Mouse (Mus musculus) liver, adult 2 months (tissue): ENCODE results near the gene Psmd13. TPM values are rescaled to one million over a fixed set of nuclear protein-coding genes. Genes with fewer than 3 reads are reported as not detected.

Experiments
- DNase-seq: peaks from one replicate; pipeline ENCODE4 v3.0.0-alpha.2; 2011; ENCODE audit warnings: low read depth, low spot score; ENCODE audit errors: extremely low read depth
- H3K27ac ChIP-seq: fragments of 200-500 bp; replicated peaks from 2 replicates; pipeline ENCODE4 v1.5.1; 2012; ENCODE audit warnings: low read depth, mild to moderate bottlenecking, control low read depth, inconsistent platforms, low read length; ENCODE audit not compliant: insufficient read depth
- H3K27me3 ChIP-seq: fragments of 200-500 bp; 2 replicates; pipeline ENCODE4 v1.6.1; 2012; ENCODE audit warnings: mild to moderate bottlenecking, moderate library complexity, low read length, inconsistent platforms; ENCODE audit not compliant: control insufficient read depth, insufficient read depth
- H3K36me3 ChIP-seq: fragments of 200-500 bp; 2 replicates; pipeline ENCODE4 v1.6.1; 2012; ENCODE audit warnings: low read length, inconsistent platforms; ENCODE audit not compliant: control insufficient read depth, insufficient read depth
- H3K4me1 ChIP-seq: fragments of 200-500 bp; 2 replicates; pipeline ENCODE4 v1.6.1; 2011; ENCODE audit warnings: low read length; ENCODE audit not compliant: control insufficient read depth, insufficient read depth
- H3K4me3 ChIP-seq: fragments of 200-500 bp; 2 replicates; pipeline ENCODE4 v1.5.1; 2011; ENCODE audit warnings: low read depth, mild to moderate bottlenecking, control low read depth, low read length, moderate library complexity; ENCODE audit not compliant: insufficient read depth
- H3K79me2 ChIP-seq: fragments of 200-500 bp; 2 replicates; pipeline ENCODE4 v1.6.1; 2012; ENCODE audit warnings: inconsistent platforms, mild to moderate bottlenecking, low read length, moderate library complexity; ENCODE audit not compliant: control insufficient read depth, insufficient read depth
- H3K9ac ChIP-seq: fragments of 200-500 bp; 2 replicates; pipeline ENCODE4 v1.6.1; 2012; ENCODE audit warnings: low read depth, mild to moderate bottlenecking, control low read depth, inconsistent platforms, low read length
- CTCF ChIP-seq: fragments of 200-500 bp; IDR thresholded peaks from 2 replicates; pipeline ENCODE4 v1.5.1; 2011; ENCODE audit warnings: low read depth, low read length, control low read depth
- POLR2A ChIP-seq: fragments of 200-500 bp; IDR thresholded peaks from 2 replicates; pipeline ENCODE4 v1.6.1; 2011; ENCODE audit warnings: low read length, control low read depth; ENCODE audit not compliant: insufficient read depth; ENCODE audit errors: extremely low read depth
- WGBS: fragments of 180-500 bp; shearing (Covaris S2); methylation state at CpG from one replicate; pipeline ENCODE4 v1.1.7; 2018; 5-methylcytosine and 5-hydroxymethylcytosine counted together
- polyA plus RNA-seq: library from polyadenylated mRNA; depleted of rRNA; stranded (reverse); fragments of >200 nt; gene quantifications from 2 replicates; pipeline ENCODE4 v1.2.3, GENCODE M21; 2012
- total RNA-seq: library from RNA; depleted of rRNA; stranded (reverse); fragments of >200 nt; gene quantifications from 2 replicates; pipeline ENCODE4 v1.2.3, GENCODE M21; 2014

Gene Psmd13
- total and polyA plus RNA-seq, 2 experiments: 51.1 to 102 TPM

DNA sequence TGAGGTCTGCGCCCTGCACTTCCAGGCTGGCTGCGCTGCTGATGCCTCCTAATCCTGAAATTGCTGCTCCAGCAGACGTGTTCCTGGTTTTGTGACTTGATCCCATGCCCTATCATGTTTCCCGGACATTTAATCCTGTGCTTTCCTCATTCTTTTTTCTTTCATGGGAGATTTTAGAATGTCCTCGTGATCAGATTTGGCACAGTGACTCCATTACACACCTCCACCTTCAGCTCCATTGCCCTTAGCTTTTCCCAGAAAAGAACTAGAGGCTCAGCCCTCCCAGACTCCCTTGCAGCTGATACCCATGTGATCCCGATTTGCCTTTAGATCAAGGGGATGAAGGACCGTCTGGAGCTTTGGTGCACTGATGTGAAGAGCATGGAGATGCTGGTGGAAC lies 16.1 kb downstream of the Psmd13 start:
- H3K27me3 ChIP-seq: no peaks in the 10 kb centered on the region
- WGBS: 94% methylated on average over 7 of the region's 7 CpGs
- no peaks in the 10 kb centered on the region for H3K79me2 ChIP-seq
- H3K4me3 ChIP-seq: no peak overlapping the region
- H3K36me3 ChIP-seq: peaks cover 17% of the 10 kb centered on the region
- no peak for TF ChIP-seq CTCF
- no peak for DNase-seq
- H3K4me1 ChIP-seq: peaks cover 7% of the 10 kb centered on the region
- H3K9ac ChIP-seq: no peak overlapping the region
- no peak overlapping the region for H3K27ac ChIP-seq

DNA sequence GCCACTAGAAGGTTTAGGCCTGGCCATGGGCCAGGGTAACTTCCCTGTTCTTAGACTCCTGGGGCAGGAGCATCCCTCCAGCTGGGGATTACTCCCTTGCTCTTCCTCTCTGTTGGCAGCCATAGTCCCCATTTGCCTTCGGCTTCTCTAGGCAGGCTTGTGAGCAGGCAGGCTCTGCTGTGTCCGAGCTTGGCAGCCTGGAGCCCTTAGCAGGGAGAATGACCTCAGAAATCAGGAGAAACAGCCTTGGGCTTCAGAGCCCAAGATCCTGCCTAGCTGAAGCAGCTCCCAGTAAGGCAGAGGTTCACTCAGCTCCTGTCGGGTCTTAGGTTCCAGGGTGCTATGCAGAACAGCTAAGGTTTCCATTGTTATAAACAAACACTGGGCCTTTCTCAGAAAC lies 17.4 kb downstream of the Psmd13 start:
- Histone ChIP-seq H3K27ac (no peak overlapping the region), H3K36me3 (peaks cover 13% of the 10 kb centered on the region), H3K4me1 (peaks cover 10% of the 10 kb centered on the region), H3K27me3 (no peaks in the 10 kb centered on the region), H3K79me2 (no peaks in the 10 kb centered on the region), H3K4me3 (no peak overlapping the region), H3K9ac (no peak overlapping the region)
- no peak for DNase-seq
- TF ChIP-seq POLR2A (no peak), CTCF (no peak)
- WGBS: 53% methylated on average over 3 of the region's 3 CpGs

DNA sequence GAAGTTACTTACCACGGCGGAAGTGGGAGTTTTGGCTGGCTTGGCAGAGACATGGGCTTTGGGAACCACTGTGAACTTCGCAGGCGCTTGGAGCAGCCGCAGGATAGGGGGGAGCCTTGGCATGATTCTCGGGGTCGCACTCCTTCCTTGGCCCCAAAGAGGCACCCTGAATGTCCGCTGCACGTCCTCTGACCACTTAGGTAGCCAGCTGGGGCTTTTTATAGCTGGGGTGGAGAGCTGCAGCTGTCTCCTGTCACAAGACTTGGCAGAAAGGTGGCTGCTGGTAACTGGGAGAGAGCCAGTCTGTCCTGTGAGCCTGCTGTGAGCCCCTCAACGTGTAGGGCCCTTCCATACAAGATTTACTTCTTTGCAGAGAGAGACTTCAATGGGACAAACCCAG lies 18.5 kb downstream of the Psmd13 start, which contains the start of gene Cox8b:
Gene Cox8b (minus strand): TSS at position 227 of the 400 bp plus-strand sequence.
- no peak for DNase-seq
- TF ChIP-seq POLR2A (no peak), CTCF (no peak)
- Histone ChIP-seq H3K4me3 (no peak within 1 kb of the TSS), H3K9ac (no peak within 1 kb of the TSS), H3K27me3 (no peaks in the 10 kb centered on the region), H3K27ac (no peak within 1 kb of the TSS), H3K36me3 (peaks cover 9% of the 10 kb centered on the region; the same call in 1 of the 2 replicates), H3K4me1 (peaks cover 10% of the 10 kb centered on the region), H3K79me2 (no peaks in the 10 kb centered on the region)
- 76% methylated on average over 10 of the region's 10 CpGs for WGBS

DNA sequence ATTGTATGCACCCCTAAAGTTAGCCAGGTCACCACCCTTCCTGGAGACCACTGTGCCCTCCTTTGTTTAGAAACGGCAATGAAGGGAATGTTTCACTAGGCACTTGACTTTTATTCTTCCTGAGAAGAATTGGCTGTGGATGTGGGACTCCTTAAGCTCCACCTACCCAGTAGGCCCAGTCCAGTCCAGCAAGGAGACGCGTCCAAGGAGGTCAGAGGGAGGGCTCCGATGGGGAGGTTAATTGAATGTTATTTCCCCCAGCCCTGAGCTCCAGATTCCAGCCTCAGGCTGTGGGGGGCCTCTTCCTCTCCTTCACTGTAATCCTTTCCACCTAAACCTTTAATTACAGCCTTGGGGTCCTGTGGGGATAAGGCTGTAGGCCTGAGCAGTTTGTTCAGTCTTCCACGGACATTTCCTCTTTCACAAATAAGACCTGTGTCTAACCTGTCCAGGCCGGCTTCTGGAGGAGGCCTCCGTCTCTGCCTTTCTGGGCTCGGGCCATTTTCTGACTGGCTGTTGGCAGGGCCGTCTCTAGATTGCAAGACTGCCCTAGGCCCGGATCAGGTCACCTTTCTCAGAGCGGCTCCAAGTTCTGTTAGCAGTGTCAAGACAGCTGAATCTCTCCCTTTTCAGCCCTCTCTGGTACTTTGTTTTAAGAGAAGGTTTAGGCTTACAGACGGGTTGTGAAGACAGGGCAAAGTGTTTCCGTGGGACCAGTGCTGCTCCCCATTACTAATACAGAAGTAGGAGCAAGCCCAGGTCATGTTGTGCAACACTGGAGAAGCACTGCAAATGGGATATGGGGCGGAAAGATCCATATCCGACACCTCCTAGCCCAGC lies 20.5 kb downstream of the Psmd13 start:
- Histone ChIP-seq H3K4me1 (peaks cover 10% of the 10 kb centered on the region), H3K4me3 (no peak overlapping the region), H3K36me3 (peaks cover 3% of the 10 kb centered on the region; the same call in 1 of the 2 replicates), H3K27me3 (no peaks in the 10 kb centered on the region), H3K79me2 (peaks cover 5% of the 10 kb centered on the region; the same call in 1 of the 2 replicates), H3K27ac (peak overlapping the region; percentile 57), H3K9ac (peak overlapping the region; percentile 20; the same call in 1 of the 2 replicates)
- 41% methylated on average over 15 of the region's 15 CpGs for WGBS
- TF ChIP-seq CTCF (no peak), POLR2A (no peak)
- peak; percentile 77 for DNase-seq

DNA sequence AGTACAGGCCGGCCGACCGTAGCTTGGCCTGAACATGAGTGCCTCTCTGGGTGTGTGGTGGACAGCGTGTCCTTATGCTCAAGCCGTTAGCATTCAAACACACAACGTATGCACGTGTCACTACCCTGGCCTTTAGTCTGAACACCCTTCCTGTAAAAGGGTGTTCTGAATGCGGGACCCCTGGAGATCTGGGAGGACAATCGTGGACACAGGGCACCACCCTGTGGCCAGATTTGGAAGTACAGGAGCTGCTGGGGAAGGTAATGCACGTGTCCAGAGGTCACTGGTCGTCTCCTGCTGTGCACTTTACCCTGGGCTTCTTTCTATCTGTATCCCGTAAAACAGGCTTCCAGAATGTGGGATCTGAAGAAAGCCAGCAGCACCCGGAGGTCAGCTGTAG lies 21.4 kb downstream of the Psmd13 start:
- 21% methylated on average over 13 of the region's 13 CpGs for WGBS
- peak overlapping the region; percentile 57; the same call in 1 of the 2 replicates for H3K27ac ChIP-seq
- no peak overlapping the region for H3K9ac ChIP-seq
- peaks cover 2% of the 10 kb centered on the region; the same call in 1 of the 2 replicates for H3K36me3 ChIP-seq
- TF ChIP-seq POLR2A: no peak
- peak; percentile 81 for TF ChIP-seq CTCF
- peaks cover 10% of the 10 kb centered on the region for H3K4me1 ChIP-seq
- H3K79me2 ChIP-seq: peaks cover 5% of the 10 kb centered on the region; the same call in 1 of the 2 replicates
- DNase-seq: peak; percentile 88
- H3K27me3 ChIP-seq: no peaks in the 10 kb centered on the region
- no peak overlapping the region for H3K4me3 ChIP-seq

DNA sequence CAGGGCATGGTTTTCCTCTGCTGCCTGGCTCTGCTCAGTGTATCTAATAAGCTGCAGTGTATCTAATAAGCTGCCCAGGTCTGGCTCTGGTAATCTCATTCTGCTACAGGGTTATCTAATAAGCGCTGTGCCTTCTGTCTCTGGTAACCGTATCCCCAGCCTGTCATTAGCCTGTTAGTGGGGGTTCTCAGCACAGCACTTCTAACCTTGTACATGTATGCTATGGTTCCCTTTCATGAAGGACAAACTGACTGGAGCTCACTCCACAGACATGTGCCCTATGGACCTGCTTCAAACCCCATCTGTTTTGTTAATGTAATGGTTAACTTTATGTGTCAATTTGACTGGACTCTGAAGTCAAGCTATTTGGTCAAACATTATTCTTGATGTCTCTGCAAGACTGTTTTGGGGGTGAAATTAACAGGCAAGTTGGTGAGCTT lies 23.9 kb downstream of the Psmd13 start:
- Histone ChIP-seq H3K27ac (peak overlapping the region; percentile 95), H3K4me1 (peaks cover 19% of the 10 kb centered on the region), H3K4me3 (peak overlapping the region; percentile 91), H3K36me3 (peaks cover 4% of the 10 kb centered on the region; the same call in 1 of the 2 replicates), H3K9ac (peak overlapping the region; percentile 98), H3K27me3 (no peaks in the 10 kb centered on the region), H3K79me2 (peaks cover 5% of the 10 kb centered on the region; the same call in 1 of the 2 replicates)
- peak; percentile 95 for DNase-seq
- TF ChIP-seq CTCF: no peak
- no peak for TF ChIP-seq POLR2A
- WGBS: 26% methylated on average over 2 of the region's 2 CpGs
